Comparison of ENCODE assay signal across 11 mouse cellular contexts in genomic region chr16:58663021-58663420, GRCm38 (mm10). TPM values are rescaled to one million over a fixed set of nuclear protein-coding genes. Genes with fewer than 3 reads are reported as not detected.
DNase-seq lines count a peak whose midpoint lies in the region; ATAC-seq and TF ChIP-seq lines count a peak whose summit lies in the region.
"Had no signal": no experiment of that assay in that cellular context is flagged by ENCODE, and none has a peak within 500 bp of the region (broad histone marks: within the 10 kb centered on the region; RNA-seq: fewer than 3 reads in every experiment).

No protein-coding gene starts in this region.

- no peak; the same call in 1 of the 2 replicates for TF ChIP-seq EP300 in CH12.LX (IDR thresholded peaks at IDR 0.05; ENCODE audit: low read length)

- H3K79me2 ChIP-seq in CH12.LX (replicated peaks; ENCODE audit: control insufficient read depth, extremely low read depth, insufficient read depth, poor library complexity, severe bottlenecking): no peaks in the 10 kb centered on the region

- 75% methylated on average over 5 of the region's 5 CpGs for WGBS in forebrain, embryonic 16.5 days
- WGBS in thymus, adult 2 months: 53% methylated on average over 5 of the region's 5 CpGs

- no peaks in the 10 kb centered on the region for H3K27me3 ChIP-seq in CH12.LX (replicated peaks)
- H3K27me3 ChIP-seq in forebrain, embryonic 16.5 days (replicated peaks; ENCODE audit: control insufficient read depth, insufficient read depth, low read length): no peaks in the 10 kb centered on the region
- H3K27me3 ChIP-seq in thymus, adult 2 months (ENCODE audit: control insufficient read depth, insufficient read depth, low read length): peaks cover 2% of the 10 kb centered on the region; the same call in 1 of the 2 replicates

- dilution Hi-C loops in CH12.LX (cut with MboI; ENCODE audit: extremely low pct_ligation_motif_present, extremely low pct_unique_long_range_greater_than_20kb, low sequenced_read_pairs): no loop called here

- H3K4me3 ChIP-seq in gastrocnemius, adult 2 months: no peak overlapping the region
- no peak overlapping the region for H3K4me3 ChIP-seq in CH12.LX (replicated peaks in 1 of 3; ENCODE audit: low read depth in 2 of 3, low read length in 2 of 3, poor library complexity in 1 of 3)
- no peak overlapping the region for H3K4me3 ChIP-seq in forebrain, embryonic 16.5 days (replicated peaks; ENCODE audit: low read length)
- no peak overlapping the region for H3K4me3 ChIP-seq in thymus, adult 2 months (ENCODE audit: control insufficient read depth, insufficient read depth, low read length)

- no peak overlapping the region for H3K9ac ChIP-seq in CH12.LX (ENCODE audit: insufficient read depth, low read depth)
- no peak overlapping the region for H3K9ac ChIP-seq in forebrain, embryonic 16.5 days (replicated peaks; ENCODE audit: low read depth, low read length)

- H3K9me3 ChIP-seq in CH12.LX (replicated peaks; ENCODE audit: low read length): no peaks in the 10 kb centered on the region
- H3K9me3 ChIP-seq in forebrain, embryonic 16.5 days (ENCODE audit: control insufficient read depth, low read length): no peaks in the 10 kb centered on the region

- no peak overlapping the region for H3K4me2 ChIP-seq in CH12.LX (ENCODE audit: insufficient read depth, low read depth, poor library complexity, severe bottlenecking)
- no peak overlapping the region for H3K4me2 ChIP-seq in forebrain, embryonic 16.5 days (ENCODE audit: low read length)

- TF ChIP-seq CTCF in gastrocnemius, adult 2 months (IDR thresholded peaks at IDR 0.05): peak; percentile 52
- TF ChIP-seq CTCF in CH12.LX (conservative IDR thresholded peaks at IDR 0.05 in 1 of 2, IDR thresholded peaks at IDR 0.05 in 1 of 2; ENCODE audit: low read depth in 2 of 2, low read length in 2 of 2): peak in 1 of 2 experiments; percentile 92; a peak in 3 of 4 replicates
- TF ChIP-seq CTCF in thymus, adult 2 months (IDR thresholded peaks at IDR 0.05; ENCODE audit: borderline replicate concordance, control insufficient read depth, extremely low read depth, insufficient read depth, low read length, poor library complexity): no peak

- DNase-seq in gastrocnemius, adult 2 months: no peak
- DNase-seq in gastrocnemius, postnatal 36 days: no peak
- DNase-seq in CH12.LX (ENCODE audit: extremely low read depth): peak; percentile 54
- peak; percentile 13 for DNase-seq in mesoderm, embryonic 11.5 days (ENCODE audit: low read depth, low spot score)
- DNase-seq in thymus, adult 2 months: no peak
- no peak for DNase-seq in left cerebral cortex, adult 18-20 months (ENCODE audit: low spot score in 2 of 2)
- no peak for DNase-seq in heart, adult 8-10 months (ENCODE audit: low spot score)
- DNase-seq: cerebellum, adult 9-11 months; thymus, postnatal 25 days had no signal

- in situ Hi-C loops in CH12.LX (cut with MboI; ENCODE audit: low pct_ligation_motif_present, low pct_unique_long_range_greater_than_20kb, low sequenced_read_pairs): loop anchor here (5.0 to 25.0 kb wide), 4 partner anchors 211 to 1001 kb away; partner anchors contain the start of gene Gabrr3

- peak; percentile 40; the same call in 1 of the 2 replicates for ATAC-seq in forebrain, embryonic 16.5 days

- intact Hi-C loops in gastrocnemius, adult 2 months (cut with DNase I): loop anchor here (1.0 kb wide), 1 partner anchor 209 kb away; no protein-coding TSS in a partner anchor
- intact Hi-C loops in gastrocnemius, postnatal 36 days (cut with DNase I): loop anchor here (5.0 kb wide), 2 partner anchors 206 to 366 kb away; no protein-coding TSS in a partner anchor

- H3K4me1 ChIP-seq in CH12.LX (ENCODE audit: control insufficient read depth in 1 of 2, insufficient read depth in 2 of 2): no peaks in the 10 kb centered on the region
- H3K4me1 ChIP-seq in forebrain, embryonic 16.5 days (replicated peaks; ENCODE audit: control insufficient read depth, insufficient read depth, low read length): no peaks in the 10 kb centered on the region
- no peaks in the 10 kb centered on the region for H3K4me1 ChIP-seq in thymus, adult 2 months (replicated peaks; ENCODE audit: control insufficient read depth, insufficient read depth, low read length)

- no peaks in the 10 kb centered on the region for H3K36me3 ChIP-seq in CH12.LX (replicated peaks in 1 of 2; ENCODE audit: control insufficient read depth in 1 of 2, insufficient read depth in 1 of 2, low read length in 1 of 2)
- H3K36me3 ChIP-seq in forebrain, embryonic 16.5 days (ENCODE audit: control insufficient read depth, insufficient read depth): no peaks in the 10 kb centered on the region
- H3K36me3 ChIP-seq in thymus, adult 2 months (ENCODE audit: control insufficient read depth, insufficient read depth, low read length): no peaks in the 10 kb centered on the region

- no peak for TF ChIP-seq POLR2A in CH12.LX (IDR thresholded peaks at IDR 0.05; ENCODE audit: low read depth, low read length)
- no peak for TF ChIP-seq POLR2A in thymus, adult 2 months (IDR thresholded peaks at IDR 0.05; ENCODE audit: control insufficient read depth, extremely low read depth, insufficient read depth, low read length, poor library complexity)

- no peak overlapping the region for H3K27ac ChIP-seq in gastrocnemius, adult 2 months
- no peak overlapping the region for H3K27ac ChIP-seq in CH12.LX (ENCODE audit: insufficient read depth, low read depth)
- no peak overlapping the region for H3K27ac ChIP-seq in forebrain, embryonic 16.5 days (ENCODE audit: low read length)
- H3K27ac ChIP-seq in thymus, adult 2 months (ENCODE audit: control insufficient read depth, insufficient read depth, low read length): no peak overlapping the region

- TF ChIP-seq RAD21 in CH12.LX (IDR thresholded peaks at IDR 0.05; ENCODE audit: low read depth, low read length): no peak; the same call in none of the 2 replicates

TF ChIP-seq in CH12.LX, 34 proteins besides CTCF, POLR2A, EP300 and RAD21:
- TF ChIP-seq ZMIZ1 (IDR thresholded peaks at IDR 0.05; ENCODE audit: low read depth, low read length) (no peak), SIN3A (IDR thresholded peaks at IDR 0.05; ENCODE audit: low read length) (0 out of 2 replicates have a peak, but pooled peaks have one; percentile 34), PAX5 (IDR thresholded peaks at IDR 0.05; ENCODE audit: low read length) (no peak), ZC3H11A (IDR thresholded peaks at IDR 0.05; ENCODE audit: low read depth, low read length) (peak; percentile 90), E2F4 (IDR thresholded peaks at IDR 0.05; ENCODE audit: insufficient replicate concordance, low read depth, low read length) (0 out of 2 replicates have a peak, but pooled peaks have one; percentile 56), MEF2A (IDR thresholded peaks at IDR 0.05; ENCODE audit: borderline replicate concordance, low read depth, low read length) (no peak), NRF1 (IDR thresholded peaks at IDR 0.05; ENCODE audit: low read depth, low read length) (no peak), MYC (IDR thresholded peaks at IDR 0.05; ENCODE audit: low read depth, low read length) (0 out of 2 replicates have a peak, but pooled peaks have one; percentile 48), JUND (conservative IDR thresholded peaks at IDR 0.05; ENCODE audit: low read depth, low read length) (peak; percentile 72), POLR2AphosphoS2 (IDR thresholded peaks at IDR 0.05; ENCODE audit: low read depth, low read length) (no peak), ZNF384 (IDR thresholded peaks at IDR 0.05; ENCODE audit: low read depth, low read length) (no peak), BHLHE40 (IDR thresholded peaks at IDR 0.05; ENCODE audit: low read depth, low read length) (no peak), SMC3 (IDR thresholded peaks at IDR 0.05; ENCODE audit: low read depth, low read length) (peak; percentile 94), GABPA (IDR thresholded peaks at IDR 0.05; ENCODE audit: insufficient replicate concordance, low read depth, low read length) (no peak), MAZ (IDR thresholded peaks at IDR 0.05; ENCODE audit: low read depth, low read length) (no peak)

RNA-seq across cellular contexts. Expression of gene Cpox, which starts 7.1 kb away (rescaled TPM):
- total RNA-seq in gastrocnemius, adult 2 months (2021): 10 to 100 TPM; 20.2 to 25.4 TPM
- 10 to 100 TPM; 18.4 to 20.8 TPM for total RNA-seq in gastrocnemius, postnatal 36 days (2021)
- total RNA-seq in CH12.LX (2012; rRNA removed) (77.2 and 91.4 TPM in 2 replicates), CH12.LX (2014; rRNA removed) (70.3 and 74.5 TPM in 2 replicates)
- polyA plus RNA-seq in CH12.LX (2012; ENCODE audit: insufficient read length, low read depth): 72.3 and 75.6 TPM in 2 replicates
- polyA plus RNA-seq in forebrain, embryonic 16.5 days (2015; fragmentation: Nextera tagmentation; extraction: Ambion mirVana): 8.5 and 11.1 TPM in 2 replicates
- polyA plus RNA-seq in thymus, adult 2 months (2012; rRNA removed): 14.1 and 16.9 TPM in 2 replicates
- total RNA-seq in left cerebral cortex, adult 18-20 months (2021): 10 to 100 TPM; 38.9 to 40.6 TPM
- total RNA-seq in heart, adult 8-10 months (2022): 10 to 100 TPM; 39.1 to 46.8 (median 41.3) TPM

RNA-seq across cellular contexts. Expression of gene E330017A01Rik, which starts 24.5 kb away (rescaled TPM):
- total RNA-seq in gastrocnemius, adult 2 months (2021): not detected
- total RNA-seq in gastrocnemius, postnatal 36 days (2021): not detected
- total RNA-seq in CH12.LX (2012; rRNA removed): 0.17 and 0.21 TPM in 2 replicates
- not detected in 2 replicates for total RNA-seq in CH12.LX (2014; rRNA removed)
- not detected in 2 replicates for polyA plus RNA-seq in CH12.LX (2012; ENCODE audit: insufficient read length, low read depth)
- polyA plus RNA-seq in forebrain, embryonic 16.5 days (2015; fragmentation: Nextera tagmentation; extraction: Ambion mirVana): not detected in 2 replicates
- polyA plus RNA-seq in thymus, adult 2 months (2012; rRNA removed): not detected in 2 replicates
- not detected for total RNA-seq in left cerebral cortex, adult 18-20 months (2021)
- not detected for total RNA-seq in heart, adult 8-10 months (2022)
- polyA plus RNA-seq: heart, embryonic 14.5 days had no signal

RNA-seq across cellular contexts. Expression of gene Gm813, which starts 46.2 kb away (rescaled TPM):
- total RNA-seq in gastrocnemius, adult 2 months (2021): not detected
- not detected for total RNA-seq in gastrocnemius, postnatal 36 days (2021)
- not detected in 2 replicates for total RNA-seq in CH12.LX (2012; rRNA removed)
- not detected in 2 replicates for total RNA-seq in CH12.LX (2014; rRNA removed)
- polyA plus RNA-seq in CH12.LX (2012; ENCODE audit: insufficient read length, low read depth): not detected in 2 replicates
- polyA plus RNA-seq in forebrain, embryonic 16.5 days (2015; fragmentation: Nextera tagmentation; extraction: Ambion mirVana): not detected in 2 replicates
- polyA plus RNA-seq in thymus, adult 2 months (2012; rRNA removed): not detected in 2 replicates
- not detected for total RNA-seq in left cerebral cortex, adult 18-20 months (2021)
- total RNA-seq in heart, adult 8-10 months (2022): not detected
- polyA plus RNA-seq: heart, embryonic 14.5 days had no signal

RNA-seq across cellular contexts. Expression of gene Gpr15, which starts 55.8 kb away (rescaled TPM):
- not detected for total RNA-seq in gastrocnemius, adult 2 months (2021)
- total RNA-seq in gastrocnemius, postnatal 36 days (2021): not detected
- 13.8 and 14.5 TPM in 2 replicates for total RNA-seq in CH12.LX (2012; rRNA removed)
- 8.3 and 8.7 TPM in 2 replicates for total RNA-seq in CH12.LX (2014; rRNA removed)
- polyA plus RNA-seq in CH12.LX (2012; ENCODE audit: insufficient read length, low read depth): 3.9 and 4.7 TPM in 2 replicates
- polyA plus RNA-seq in forebrain, embryonic 16.5 days (2015; fragmentation: Nextera tagmentation; extraction: Ambion mirVana): not detected in 2 replicates
- 0.17 and 0.24 TPM in 2 replicates for polyA plus RNA-seq in thymus, adult 2 months (2012; rRNA removed)
- not detected for total RNA-seq in left cerebral cortex, adult 18-20 months (2021)
- total RNA-seq in heart, adult 8-10 months (2022): not detected
- polyA plus RNA-seq: heart, embryonic 14.5 days had no signal

Comparison
In these comparisons a context has a peak if more than half of its experiments do, and no peak if none do; other contexts are left out.
1. DNase-seq: peak in CH12.LX (single experiment) and mesoderm, embryonic 11.5 days (single experiment); none in gastrocnemius, adult 2 months (single experiment), gastrocnemius, postnatal 36 days (0 of 2), thymus, adult 2 months (single experiment), left cerebral cortex, adult 18-20 months (0 of 2) and heart, adult 8-10 months (single experiment).